Mouse (Mus musculus): Measurements from ENCODE around the gene Parg.

DNA sequence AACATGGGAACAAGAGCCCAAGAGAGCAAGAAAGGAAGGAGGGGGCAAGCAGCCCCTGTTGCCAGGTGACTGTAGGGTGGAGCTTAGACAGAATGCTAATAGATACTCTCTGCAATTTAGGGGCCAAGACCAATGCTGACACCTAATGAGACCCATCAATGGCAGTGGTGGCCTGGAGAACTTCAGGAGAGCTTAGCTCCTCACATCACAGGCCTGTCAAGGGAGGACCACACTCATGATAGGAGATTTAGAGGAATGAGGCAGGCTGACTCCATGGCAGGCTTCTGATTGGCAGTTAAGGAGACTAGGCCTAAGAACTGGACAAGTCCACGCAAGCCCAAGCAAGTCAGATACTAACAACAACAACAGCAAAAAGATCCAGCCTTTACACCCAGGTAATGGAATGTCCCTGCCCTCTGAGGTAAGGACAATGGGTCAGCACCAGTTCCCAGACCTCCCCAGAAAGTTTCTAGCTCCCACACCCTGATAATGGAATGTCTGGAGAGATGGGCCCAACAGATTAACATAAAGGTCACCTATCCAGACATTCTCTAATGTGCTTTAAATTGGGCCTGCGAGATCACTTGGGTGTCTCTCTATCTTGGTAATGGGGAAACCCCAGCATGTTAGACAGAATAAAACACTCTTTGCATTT, 109.8 kb downstream of the Parg start:
- TF ChIP-seq CTCF (conservative IDR thresholded peaks at IDR 0.05; ENCODE audit: low read length) (no peak), POU5F1 (IDR thresholded peaks at IDR 0.05; ENCODE audit: borderline replicate concordance, low read length) (no peak), NANOG (IDR thresholded peaks at IDR 0.05; ENCODE audit: borderline replicate concordance, low read length) (no peak)

Data from E14TG2a.4 (cell line).